ENCODE assay signal across 7 mouse cellular contexts in genomic region chr7:133123244-133123998, GRCm38 (mm10). TPM values are rescaled to one million over a fixed set of nuclear protein-coding genes. Genes with fewer than 3 reads are reported as not detected.
DNase-seq lines count a peak whose midpoint lies in the region; ATAC-seq lines count a peak whose summit lies in the region.

Gene Fgfr2, minus strand, starts transcription at chr7:133123350.

- H3K4me3 ChIP-seq in hindbrain, embryonic 16.5 days (ENCODE audit: low read length), result peak within 1 kb of the TSS; percentile 94
- H3K4me3 ChIP-seq in macrophage (ENCODE audit: inconsistent target), result peak within 1 kb of the TSS; percentile 43

- peak; percentile 85 to 94 for DNase-seq in adrenal gland, adult (ENCODE audit: inconsistent age in 2 of 2, low spot score in 1 of 2)
- peak; percentile 70 for DNase-seq in cerebellum, adult 9-10 months
- DNase-seq in gastrocnemius, adult 8-10 months (ENCODE audit: low spot score in 2 of 2), result peak; percentile 20 to 58
- DNase-seq in left cerebral cortex, postnatal 10 days (ENCODE audit: extremely low spot score in 1 of 2, low spot score in 2 of 2), result peak; percentile 16 to 83
- peak; percentile 66 for DNase-seq in right cerebral cortex, postnatal 4 days

- H3K36me3 ChIP-seq in hindbrain, embryonic 16.5 days (ENCODE audit: control insufficient read depth, insufficient read depth, low read length), result no peaks in the 10 kb centered on the region
- H3K36me3 ChIP-seq in macrophage (ENCODE audit: inconsistent target), result no peaks in the 10 kb centered on the region

- H3K79me2 ChIP-seq in macrophage (ENCODE audit: inconsistent target), result peaks cover 32% of the 10 kb centered on the region

- ATAC-seq in hindbrain, embryonic 16.5 days, result peak; percentile 73

- H3K27me3 ChIP-seq in hindbrain, embryonic 16.5 days (replicated peaks; ENCODE audit: control insufficient read depth, insufficient read depth, low read length), result peaks cover 6% of the 10 kb centered on the region; the same call in 1 of the 2 replicates

- peak within 1 kb of the TSS; percentile 94 for H3K27ac ChIP-seq in hindbrain, embryonic 16.5 days (ENCODE audit: low read depth, low read length)
- H3K27ac ChIP-seq in macrophage, result peak within 1 kb of the TSS; percentile 68

- no peaks in the 10 kb centered on the region for H3K9me3 ChIP-seq in hindbrain, embryonic 16.5 days (ENCODE audit: control insufficient read depth, low read length)

- peak within 1 kb of the TSS; percentile 93 for H3K9ac ChIP-seq in hindbrain, embryonic 16.5 days (ENCODE audit: low read depth, low read length)

- H3K4me2 ChIP-seq in hindbrain, embryonic 16.5 days (ENCODE audit: low read length), result peak within 1 kb of the TSS; percentile 100

- peaks cover 23% of the 10 kb centered on the region for H3K4me1 ChIP-seq in hindbrain, embryonic 16.5 days (ENCODE audit: control insufficient read depth, insufficient read depth, low read depth, low read length)

- intact Hi-C loops in left cerebral cortex, postnatal 10 days (cut with DNase I), result loop anchor here (5.0 kb wide), 2 partner anchors 91 to 514 kb away; partner anchors contain the start of gene Edrf1

- WGBS in hindbrain, embryonic 16.5 days, result under 1% methylated on average over 36 of the region's 53 CpGs
- WGBS in macrophage (ENCODE audit: missing documents), result 3% methylated on average over 36 of the region's 53 CpGs

RNA-seq across cellular contexts. Expression of gene Fgfr2, which starts in this region (rescaled TPM):
- total RNA-seq in gastrocnemius, adult 8-10 months (2022), result 1 to 10 TPM in 1 of 4 experiments, under 1 TPM in 3; 0.17 to 1.3 (median 0.62) TPM
- polyA plus RNA-seq in hindbrain, embryonic 16.5 days (2015; fragmentation: Nextera tagmentation; extraction: Ambion mirVana), result 24.1 and 27.7 TPM in 2 replicates
- total RNA-seq in left cerebral cortex, postnatal 10 days (2021), result 10 to 100 TPM; 28.8 to 29.4 TPM
- 1 to 10 TPM in 1 of 26 experiments, not detected in 25; 5.6 TPM for total RNA-seq in macrophage (2018; cell fraction: chromatin; rRNA removed)
- under 1 TPM in 1 of 26 experiments, not detected in 25; 0.05 TPM for total RNA-seq in macrophage (2018; cell fraction: cytosol; rRNA removed)
- 1 to 10 TPM in 1 of 26 experiments, not detected in 25; 1.0 TPM for total RNA-seq in macrophage (2018; cell fraction: nucleus; rRNA removed)
- not detected in 3 replicates for polyA plus RNA-seq in macrophage (2018)

Comparison
In these comparisons a context has a peak if more than half of its experiments do, and no peak if none do; other contexts are left out.
1. Peak in every context shown above with its lines: DNase-seq, ATAC-seq, H3K4me3 ChIP-seq and H3K27ac ChIP-seq.
2. RNA of gene Fgfr2 (total RNA-seq): 28.8 to 29.4 TPM in left cerebral cortex, postnatal 10 days; 0.17 to 1.3 TPM in gastrocnemius, adult 8-10 months; every median in the first group is over 10 times any median in the second.
3. RNA of gene Fgfr2 (polyA plus RNA-seq): 24.1 to 27.7 TPM in hindbrain, embryonic 16.5 days; not detected in macrophage; every median in the first group is over 10 times any median in the second.
4. DNase-seq: peak in every context shown above with its lines; median percentile 90 in adrenal gland, adult; 70 in cerebellum, adult 9-10 months; 66 in right cerebral cortex, postnatal 4 days; 50 in left cerebral cortex, postnatal 10 days; 39 in gastrocnemius, adult 8-10 months.